20 mouse cellular contexts compared by ENCODE assay signal in genomic region chr8:79190071-79190470, GRCm38 (mm10). TPM values are rescaled to one million over a fixed set of nuclear protein-coding genes. Genes with fewer than 3 reads are reported as not detected.
"Had no signal": no experiment of that assay in that cellular context is flagged by ENCODE, and none has a peak within 500 bp of the region (broad histone marks: within the 10 kb centered on the region; RNA-seq: fewer than 3 reads in every experiment).

No protein-coding gene starts in this region.

- H3K27ac ChIP-seq: kidney, embryonic 15.5 days; limb, embryonic 15.5 days; liver, embryonic 14.5 days; neural tube, embryonic 13.5 days had no signal

- H3K9me3 ChIP-seq: kidney, embryonic 15.5 days; limb, embryonic 15.5 days; neural tube, embryonic 13.5 days had no signal

- H3K4me1 ChIP-seq: kidney, embryonic 15.5 days; limb, embryonic 15.5 days; neural tube, embryonic 13.5 days had no signal

- H3K4me3 ChIP-seq: kidney, embryonic 15.5 days; limb, embryonic 15.5 days; neural tube, embryonic 13.5 days had no signal

- ATAC-seq: midbrain, embryonic 16.5 days had no signal

- H3K27me3 ChIP-seq: kidney, embryonic 15.5 days; limb, embryonic 15.5 days; neural tube, embryonic 13.5 days had no signal

- H3K4me2 ChIP-seq: kidney, embryonic 15.5 days; limb, embryonic 15.5 days; neural tube, embryonic 13.5 days had no signal

- DNase-seq: kidney, postnatal 14 days; layer of hippocampus, adult 9-11 months; layer of hippocampus, postnatal 36 days; lung, adult 18-20 months; retina, postnatal 1 day; right cerebral cortex, postnatal 4 days; spleen, adult 18-20 months; thymus, adult 18-20 months; thymus, postnatal 14 days had no signal

- H3K9ac ChIP-seq: kidney, embryonic 15.5 days; limb, embryonic 15.5 days; liver, embryonic 14.5 days; neural tube, embryonic 13.5 days had no signal

RNA-seq across cellular contexts. Expression of gene 1700011L22Rik, which starts 58.3 kb away (rescaled TPM):
- total RNA-seq: layer of hippocampus, postnatal 36 days; left cerebral cortex, adult 8-10 months; left cerebral cortex, postnatal 25 days had no signal
- polyA plus RNA-seq: kidney, embryonic 15.5 days; large intestine, adult 2 months; limb, embryonic 11.5 days; limb, embryonic 15.5 days; liver, embryonic 14.5 days; lung, embryonic 16.5 days; midbrain, embryonic 16.5 days; neural tube, embryonic 13.5 days; stomach, embryonic 14.5 days had no signal
